Mouse (Mus musculus) intestine, embryonic 15.5 days (tissue): ENCODE measurements at regions not wholly inside any gene's neighbourhood (a gene's known extent, or its start where the extent isn't known, plus 50 kb on each side); places are given as distances from the start of the nearest gene placed in this dataset.

Experiments
- ATAC-seq: fragments of 200-750 bp; cut with Nextera tagmentation; 2 replicates; pipeline ENCODE4 v1.8.0; 2017; ENCODE audit warnings: moderate TSS enrichment, moderate library complexity
- H3K27ac ChIP-seq: fragments of 300-500 bp; sonication (generic); 2 replicates; pipeline ENCODE4 v1.5.1; 2015; ENCODE audit warnings: mild to moderate bottlenecking, inconsistent platforms
- H3K27me3 ChIP-seq: fragments of 300-500 bp; sonication (generic); replicated peaks from 2 replicates; pipeline ENCODE4 v1.6.1; 2015; ENCODE audit warnings: inconsistent platforms
- H3K36me3 ChIP-seq: fragments of 300-500 bp; sonication (generic); 2 replicates; pipeline ENCODE4 v1.6.1; 2015; ENCODE audit warnings: inconsistent platforms
- H3K4me1 ChIP-seq: fragments of 300-500 bp; sonication (generic); replicated peaks from 2 replicates; pipeline ENCODE4 v1.6.1; 2015; ENCODE audit warnings: inconsistent platforms
- H3K4me2 ChIP-seq: fragments of 300-500 bp; sonication (generic); replicated peaks from 2 replicates; pipeline ENCODE4 v1.6.1; 2015; ENCODE audit warnings: mild to moderate bottlenecking, inconsistent platforms
- H3K4me3 ChIP-seq: fragments of 300-500 bp; sonication (generic); replicated peaks from 2 replicates; pipeline ENCODE4 v1.5.1; 2015; ENCODE audit warnings: inconsistent platforms
- H3K9ac ChIP-seq: fragments of 300-500 bp; sonication (generic); 2 replicates; pipeline ENCODE4 v1.6.1; 2015; ENCODE audit warnings: inconsistent platforms
- H3K9me3 ChIP-seq: fragments of 300-500 bp; sonication (generic); 2 replicates; pipeline ENCODE4 v1.6.1; 2016; ENCODE audit warnings: inconsistent platforms
- WGBS: fragments of 180-500 bp; shearing (Covaris S2); methylation state at CpG from one replicate; pipeline ENCODE4 v1.1.7; 2015; 5-methylcytosine and 5-hydroxymethylcytosine counted together

DNA sequence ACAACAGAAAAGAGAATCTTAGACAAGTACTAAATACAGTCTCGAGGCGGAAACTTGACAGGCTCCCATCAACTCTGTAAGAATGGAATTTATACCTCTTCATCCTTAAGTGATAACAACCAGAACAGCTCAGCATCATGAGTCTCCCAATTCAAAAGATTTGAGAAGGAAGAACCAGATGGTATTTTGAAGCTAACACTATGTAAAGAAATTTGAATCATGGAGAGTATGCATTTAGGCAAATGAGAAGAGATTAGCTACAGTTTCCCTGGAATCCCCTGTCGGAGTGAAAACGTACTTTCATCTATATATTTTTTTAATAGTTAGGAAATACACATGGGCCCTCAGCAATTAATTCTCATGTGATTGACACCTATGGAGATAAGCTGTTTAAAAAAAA lies 140.9 kb downstream of the Nrip1 start:
- no peaks in the 10 kb centered on the region for H3K27me3 ChIP-seq
- no peak overlapping the region for H3K9ac ChIP-seq
- WGBS, result 72% methylated on average over 4 of the region's 4 CpGs
- no peaks in the 10 kb centered on the region for H3K4me1 ChIP-seq
- no peak overlapping the region for H3K4me3 ChIP-seq
- no peaks in the 10 kb centered on the region for H3K36me3 ChIP-seq
- ATAC-seq, result no peak
- H3K9me3 ChIP-seq, result no peaks in the 10 kb centered on the region
- no peak overlapping the region for H3K4me2 ChIP-seq
- H3K27ac ChIP-seq, result no peak overlapping the region

DNA sequence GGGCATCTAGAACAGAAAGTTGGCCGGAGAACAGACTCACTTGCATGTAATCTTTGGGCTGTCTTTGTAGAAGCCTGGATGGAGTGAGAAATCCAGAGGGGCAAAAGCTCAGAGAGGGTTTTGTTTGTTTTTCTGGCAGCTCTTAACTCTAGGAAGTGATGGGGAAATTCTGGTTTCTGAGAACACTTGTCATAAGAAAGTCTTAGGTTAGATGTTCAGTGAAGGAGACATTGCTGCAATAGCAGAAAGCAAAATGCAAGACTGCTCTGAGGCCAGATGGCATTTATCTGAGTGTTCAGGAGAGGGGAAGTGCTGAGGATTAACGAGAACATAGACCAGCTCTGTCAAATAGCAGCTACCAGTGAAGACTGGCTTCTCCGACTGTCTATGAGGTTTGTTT lies 141.5 kb downstream of the Nrip1 start:
- Histone ChIP-seq H3K9me3 (no peaks in the 10 kb centered on the region), H3K4me2 (no peak overlapping the region), H3K36me3 (no peaks in the 10 kb centered on the region), H3K9ac (no peak overlapping the region), H3K27me3 (no peaks in the 10 kb centered on the region), H3K4me3 (no peak overlapping the region), H3K27ac (no peak overlapping the region), H3K4me1 (no peaks in the 10 kb centered on the region)
- 28% methylated on average over 3 of the region's 3 CpGs for WGBS
- no peak for ATAC-seq

DNA sequence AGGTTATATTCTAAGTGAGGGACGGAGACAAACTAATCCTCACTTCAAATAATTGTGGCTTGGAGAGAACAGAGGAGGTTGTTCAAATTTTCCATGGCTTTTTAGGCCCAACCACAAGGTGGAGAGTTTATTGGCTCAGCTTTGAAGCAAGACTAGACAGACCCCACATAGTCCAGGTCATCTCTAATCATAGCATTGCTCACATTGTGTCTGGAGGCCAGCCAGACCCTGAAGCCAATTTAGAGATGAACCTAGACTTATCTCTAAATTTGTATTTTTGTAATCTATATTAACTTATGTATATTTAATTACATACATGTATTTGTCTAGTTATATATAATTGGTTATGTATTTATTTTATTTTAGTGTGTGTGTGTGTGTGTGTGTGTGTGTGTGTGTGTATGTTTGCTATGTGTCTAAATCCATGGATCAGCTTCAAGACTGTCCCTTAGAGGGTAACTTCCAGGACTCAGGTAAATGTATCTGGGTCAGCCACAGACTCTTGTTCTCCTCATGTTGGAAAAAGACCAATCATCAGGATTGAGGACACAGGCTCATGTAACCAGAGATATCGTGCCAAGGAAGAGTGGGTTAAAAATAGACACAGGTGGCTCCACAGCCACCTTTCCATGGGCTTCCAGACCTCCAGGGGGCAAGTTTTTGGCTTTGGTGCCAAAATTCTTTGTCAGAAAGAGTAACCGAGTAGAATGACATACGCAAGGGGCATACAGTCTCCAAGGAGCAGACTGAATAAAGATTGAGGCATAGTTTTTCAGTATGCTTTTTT lies 142.9 kb downstream of the Nrip1 start:
- H3K4me2 ChIP-seq, result no peak overlapping the region
- WGBS, result 92% methylated on average over 4 of the region's 4 CpGs

DNA sequence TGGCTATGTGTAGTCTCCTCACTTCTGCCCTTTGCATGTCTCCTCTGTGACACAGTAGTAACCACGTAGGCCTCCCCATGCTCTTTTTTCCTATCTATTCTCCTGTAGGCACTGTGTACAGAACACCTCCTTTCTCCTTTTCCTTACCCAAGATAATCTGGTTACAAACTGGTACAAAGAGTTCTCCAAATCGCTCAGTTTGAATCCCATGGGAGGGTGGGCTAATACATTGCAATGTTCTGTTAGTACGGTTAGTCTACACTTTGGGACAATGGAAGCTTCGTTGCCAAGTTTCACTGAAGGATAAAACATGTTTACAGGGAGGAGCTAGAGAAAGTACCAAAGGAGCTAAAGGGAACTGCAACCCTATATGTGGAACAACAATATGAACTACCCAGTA lies 145.2 kb downstream of the Nrip1 start:
- no peaks in the 10 kb centered on the region for H3K9me3 ChIP-seq
- WGBS, result 83% methylated on average over 4 of the region's 4 CpGs
- H3K4me3 ChIP-seq, result no peak overlapping the region
- H3K36me3 ChIP-seq, result no peaks in the 10 kb centered on the region
- no peak overlapping the region for H3K27ac ChIP-seq
- ATAC-seq, result no peak
- H3K27me3 ChIP-seq, result no peaks in the 10 kb centered on the region
- no peak overlapping the region for H3K4me2 ChIP-seq
- peaks cover 16% of the 10 kb centered on the region; the same call in 1 of the 2 replicates for H3K4me1 ChIP-seq
- H3K9ac ChIP-seq, result no peak overlapping the region

More for the DNA sequence above, 142.9 kb downstream of the Nrip1 start:
- H3K4me3 ChIP-seq, result no peak overlapping the region
- H3K36me3 ChIP-seq, result no peaks in the 10 kb centered on the region
- no peak overlapping the region for H3K9ac ChIP-seq
- ATAC-seq, result no peak
- 0 out of 2 replicates have a peak, but pooled peaks cover 6% of the 10 kb centered on the region for H3K4me1 ChIP-seq
- no peaks in the 10 kb centered on the region for H3K27me3 ChIP-seq
- H3K9me3 ChIP-seq, result no peaks in the 10 kb centered on the region
- no peak overlapping the region for H3K27ac ChIP-seq

DNA sequence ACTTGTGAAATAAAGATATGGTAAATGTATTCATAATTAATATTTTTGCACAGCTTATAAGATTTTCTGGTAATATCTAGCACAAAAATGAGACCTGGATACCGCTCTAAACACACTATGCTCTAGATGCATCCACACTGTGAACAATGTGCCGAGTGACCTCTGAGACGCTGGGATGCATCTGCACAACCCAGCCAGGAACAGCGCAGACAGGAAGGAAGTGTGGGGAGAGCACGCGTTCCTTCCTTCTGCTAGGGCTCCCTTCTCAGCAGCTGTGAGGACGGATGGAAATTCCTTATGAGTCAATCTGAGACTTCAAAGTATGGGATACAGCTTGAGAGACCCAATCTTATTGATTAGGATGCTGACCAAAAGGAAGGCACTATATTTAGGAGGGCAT lies 147.2 kb downstream of the Nrip1 start:
- ATAC-seq, result no peak
- Histone ChIP-seq H3K4me3 (no peak overlapping the region), H3K4me1 (peaks cover 19% of the 10 kb centered on the region; the same call in 1 of the 2 replicates), H3K27ac (no peak overlapping the region; the same call in 1 of the 2 replicates), H3K27me3 (no peaks in the 10 kb centered on the region), H3K9me3 (no peaks in the 10 kb centered on the region), H3K4me2 (no peak overlapping the region), H3K9ac (no peak overlapping the region), H3K36me3 (no peaks in the 10 kb centered on the region)
- 71% methylated on average over 7 of the region's 7 CpGs for WGBS

DNA sequence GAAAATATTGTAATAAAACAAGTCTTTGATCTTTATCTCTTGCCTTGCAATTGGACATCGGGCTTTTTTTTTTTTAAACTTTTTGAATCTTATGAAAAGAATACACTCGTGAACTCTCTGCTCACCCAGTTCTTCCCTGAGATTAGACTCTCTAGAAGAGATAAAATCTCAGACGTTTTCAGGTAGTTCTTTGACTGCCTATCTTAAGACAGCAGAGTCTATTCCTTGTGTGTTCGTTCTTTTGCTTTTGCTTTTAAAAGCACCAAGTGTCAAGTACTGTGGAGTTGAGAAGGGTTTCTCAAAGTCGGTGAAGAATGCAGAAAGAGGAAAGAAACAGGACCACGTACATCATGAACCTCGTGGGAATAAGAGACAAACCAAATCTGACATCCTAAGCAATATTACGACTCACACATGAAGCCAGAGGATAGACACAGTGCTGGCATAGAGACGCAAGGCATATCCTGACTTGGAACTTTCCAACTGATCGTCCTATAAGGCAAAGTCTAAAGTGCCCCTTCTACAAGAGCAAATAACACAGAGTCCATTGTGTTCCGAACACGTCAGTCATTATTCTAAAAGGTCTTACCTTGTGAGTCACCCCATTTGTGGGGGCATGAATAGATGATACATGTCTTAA lies 147.9 kb downstream of the Nrip1 start:
- Histone ChIP-seq H3K4me3 (no peak overlapping the region), H3K36me3 (no peaks in the 10 kb centered on the region), H3K4me2 (peak overlapping the region; percentile 39), H3K27ac (peak overlapping the region; percentile 48), H3K4me1 (peaks cover 19% of the 10 kb centered on the region; the same call in 1 of the 2 replicates), H3K9ac (no peak overlapping the region), H3K9me3 (no peaks in the 10 kb centered on the region), H3K27me3 (no peaks in the 10 kb centered on the region)
- ATAC-seq, result peak; percentile 65
- 32% methylated on average over 12 of the region's 12 CpGs for WGBS

DNA sequence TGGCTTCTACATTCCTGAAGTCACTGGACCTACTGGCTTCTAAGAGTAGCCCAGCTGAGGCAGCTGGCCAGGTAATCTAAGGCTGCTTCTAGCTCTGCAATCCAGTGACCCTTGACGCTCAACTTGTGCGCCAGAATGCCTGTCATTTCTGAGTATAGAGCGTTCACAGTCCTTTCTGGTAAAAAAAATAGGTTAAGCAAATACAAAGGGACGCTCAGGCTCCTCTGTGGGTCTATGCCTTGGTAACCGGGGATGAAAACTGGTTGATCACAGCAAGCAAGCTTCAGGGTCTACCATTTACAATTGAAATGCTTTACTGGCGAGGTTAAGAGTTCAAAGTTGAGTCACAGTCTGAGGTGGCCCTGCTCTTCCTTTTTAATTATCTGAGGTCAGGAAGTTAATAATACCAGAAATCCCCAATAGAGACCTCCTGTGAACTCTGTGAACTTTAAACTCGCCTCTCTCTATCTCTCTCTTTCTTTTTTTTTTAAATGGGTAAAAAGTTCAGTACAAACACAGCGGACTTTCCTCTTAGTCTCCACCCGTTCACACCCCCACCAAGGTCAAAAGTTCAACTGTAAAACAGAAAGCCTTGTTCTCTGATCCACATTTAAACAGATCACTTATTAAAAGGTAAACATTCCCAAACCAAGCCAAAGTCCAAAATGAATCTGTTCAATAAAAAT lies 148.6 kb downstream of the Nrip1 start:
- ATAC-seq, result peak; percentile 85
- Histone ChIP-seq H3K9me3 (no peaks in the 10 kb centered on the region), H3K9ac (no peak overlapping the region), H3K4me1 (peaks cover 19% of the 10 kb centered on the region; the same call in 1 of the 2 replicates), H3K27ac (0 out of 2 replicates have a peak overlapping the region, but pooled peaks have one; percentile 44), H3K4me3 (no peak overlapping the region), H3K36me3 (no peaks in the 10 kb centered on the region), H3K27me3 (no peaks in the 10 kb centered on the region), H3K4me2 (peak overlapping the region; percentile 28)
- 17% methylated on average over 9 of the region's 9 CpGs for WGBS

DNA sequence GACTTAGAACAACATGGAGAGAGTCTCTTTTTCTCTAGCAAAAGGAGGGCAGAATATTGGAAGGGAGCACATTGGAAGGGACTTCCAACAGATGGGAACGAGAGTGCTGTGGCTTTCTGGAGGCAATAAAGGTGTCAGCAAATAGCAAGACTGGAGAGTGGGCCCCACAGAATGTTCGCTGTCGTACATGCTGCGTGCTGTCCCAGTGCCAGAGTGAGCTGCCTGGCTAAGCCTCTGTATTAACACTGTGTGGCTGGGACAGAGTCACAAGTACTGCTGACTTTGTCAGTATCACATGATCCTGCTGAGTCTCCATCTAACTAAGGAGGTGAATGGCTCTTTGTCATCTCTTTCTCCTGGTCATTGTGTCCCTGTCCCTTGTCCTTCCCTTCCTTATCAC lies 149.9 kb downstream of the Nrip1 start:
- Histone ChIP-seq H3K4me2 (no peak overlapping the region), H3K9me3 (no peaks in the 10 kb centered on the region), H3K27ac (no peak overlapping the region), H3K36me3 (no peaks in the 10 kb centered on the region), H3K4me3 (no peak overlapping the region), H3K27me3 (no peaks in the 10 kb centered on the region), H3K4me1 (peaks cover 19% of the 10 kb centered on the region; the same call in 1 of the 2 replicates), H3K9ac (no peak overlapping the region)
- WGBS, result 41% methylated on average over 4 of the region's 4 CpGs
- peak; percentile 55 for ATAC-seq

DNA sequence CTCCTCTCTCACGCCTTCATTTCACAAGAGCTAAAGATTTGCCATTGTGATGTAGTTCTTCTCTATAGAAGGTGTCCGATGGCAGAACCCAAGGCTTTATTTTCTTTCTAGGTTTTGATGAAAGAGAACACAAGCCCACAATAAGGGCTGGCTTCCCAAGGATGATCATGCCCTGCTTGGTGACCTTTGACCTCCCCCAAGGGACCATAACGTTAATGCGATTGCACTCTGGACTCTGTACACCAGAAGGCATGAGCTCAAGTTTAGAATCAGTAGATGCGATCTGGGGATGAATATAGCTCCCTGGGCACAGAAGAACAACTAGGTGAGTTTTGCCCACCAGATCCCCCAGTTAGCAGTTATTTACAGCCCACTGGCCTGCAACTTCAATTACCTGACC lies 150.7 kb downstream of the Nrip1 start:
- H3K36me3 ChIP-seq, result no peaks in the 10 kb centered on the region
- no peaks in the 10 kb centered on the region for H3K27me3 ChIP-seq
- H3K27ac ChIP-seq, result no peak overlapping the region
- ATAC-seq, result no peak
- H3K4me1 ChIP-seq, result peaks cover 19% of the 10 kb centered on the region; the same call in 1 of the 2 replicates
- H3K4me3 ChIP-seq, result no peak overlapping the region
- no peak overlapping the region for H3K4me2 ChIP-seq
- no peaks in the 10 kb centered on the region for H3K9me3 ChIP-seq
- H3K9ac ChIP-seq, result no peak overlapping the region
- 69% methylated on average over 5 of the region's 5 CpGs for WGBS

DNA sequence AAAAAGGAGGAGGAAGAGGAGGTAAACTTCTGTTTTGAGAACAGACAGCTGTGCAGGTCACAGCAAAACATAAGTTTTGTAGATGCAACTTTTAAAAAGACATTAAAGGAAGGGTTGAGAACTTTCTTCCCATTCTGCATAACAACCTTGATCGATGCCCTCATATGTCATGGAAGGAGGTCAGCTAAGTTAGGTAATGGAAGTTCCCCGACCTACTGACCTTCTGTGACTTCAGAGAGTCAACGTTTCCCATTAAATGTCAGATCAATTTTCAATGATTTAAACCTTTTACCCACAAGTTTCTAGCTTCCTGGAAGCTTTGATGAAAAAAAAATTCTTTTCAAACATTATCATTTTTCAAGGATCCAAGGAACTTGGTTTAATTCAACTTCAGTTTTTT lies 153.2 kb downstream of the Nrip1 start:
- H3K4me3 ChIP-seq, result no peak overlapping the region
- peaks cover 14% of the 10 kb centered on the region; the same call in 1 of the 2 replicates for H3K4me1 ChIP-seq
- no peaks in the 10 kb centered on the region for H3K36me3 ChIP-seq
- H3K9ac ChIP-seq, result no peak overlapping the region
- ATAC-seq, result no peak
- H3K4me2 ChIP-seq, result no peak overlapping the region
- 69% methylated on average over 3 of the region's 3 CpGs for WGBS
- no peak overlapping the region for H3K27ac ChIP-seq
- H3K27me3 ChIP-seq, result no peaks in the 10 kb centered on the region
- no peaks in the 10 kb centered on the region for H3K9me3 ChIP-seq

DNA sequence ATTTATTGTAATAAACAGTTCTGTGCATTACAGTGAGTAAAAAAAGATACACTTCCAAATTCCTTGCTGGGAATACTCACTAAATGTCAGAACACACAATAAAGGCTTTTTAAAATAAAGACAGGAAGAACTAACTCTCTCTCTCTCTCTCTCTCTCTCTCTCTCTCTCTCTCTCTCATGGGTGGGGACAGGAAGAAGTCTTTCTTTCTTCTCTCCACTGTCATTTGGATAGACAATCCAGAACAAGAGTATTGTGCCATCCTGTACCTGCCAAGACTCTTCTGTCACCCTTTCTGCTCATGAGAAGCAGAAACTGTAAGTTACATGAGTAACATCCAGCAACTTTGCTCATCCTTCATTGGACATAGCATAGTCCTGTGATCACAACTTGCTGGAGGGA lies 154.4 kb downstream of the Nrip1 start:
- Histone ChIP-seq H3K36me3 (no peaks in the 10 kb centered on the region), H3K9ac (no peak overlapping the region), H3K27me3 (no peaks in the 10 kb centered on the region), H3K4me1 (peaks cover 8% of the 10 kb centered on the region; the same call in 1 of the 2 replicates), H3K4me3 (no peak overlapping the region), H3K27ac (no peak overlapping the region), H3K4me2 (no peak overlapping the region), H3K9me3 (no peaks in the 10 kb centered on the region)
- ATAC-seq, result no peak
